Mouse (Mus musculus) brain, embryonic 14.5 days (tissue): Measurements from ENCODE around the gene Rfesd.

Source experiments
- CTCF ChIP-seq: fragments of 200-500 bp; IDR thresholded peaks from 2 replicates; pipeline ENCODE4 v1.5.1; 2012; ENCODE audit warnings: inconsistent platforms, mild to moderate bottlenecking, moderate library complexity, borderline replicate concordance; ENCODE audit not compliant: insufficient read depth, insufficient read length; ENCODE audit errors: extremely low read depth
- POLR2A ChIP-seq: fragments of 200-500 bp; IDR thresholded peaks from 2 replicates; pipeline ENCODE4 v1.6.1; 2012; ENCODE audit warnings: mild to moderate bottlenecking, inconsistent platforms, borderline replicate concordance; ENCODE audit not compliant: poor library complexity, insufficient read depth, insufficient read length, severe bottlenecking; ENCODE audit errors: extremely low read depth

DNA sequence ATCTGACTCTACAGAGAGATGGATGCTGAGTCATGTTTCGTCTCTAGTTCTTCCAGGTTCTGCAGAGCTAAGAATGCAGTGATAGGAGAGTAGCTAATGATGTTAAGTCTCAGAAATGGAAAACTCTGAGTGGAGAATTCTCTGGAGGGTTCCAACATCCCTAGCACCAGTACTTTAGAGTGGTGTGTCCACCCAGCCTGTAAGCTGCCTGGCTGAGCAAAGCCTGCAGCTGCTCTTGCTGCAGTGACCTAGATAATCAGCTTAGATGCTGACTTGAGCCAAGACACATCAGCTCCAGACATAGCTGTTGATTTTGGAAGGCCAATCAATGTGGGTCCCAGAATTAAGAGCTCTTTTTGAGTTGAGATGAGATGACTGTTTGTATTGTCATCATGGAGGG, 30.4 kb downstream of the Rfesd start:
- TF ChIP-seq POLR2A (no peak), CTCF (no peak)
